Mouse (Mus musculus): Measurements from ENCODE around the gene Slc4a5.

The Slc4a5 gene

GRCm38 (mm10) chr6:83231486-83231885, 11.9 kb downstream of the Slc4a5 start:
- no peak for DNase-seq (ENCODE audit: low read depth, low spot score)

DNA sequence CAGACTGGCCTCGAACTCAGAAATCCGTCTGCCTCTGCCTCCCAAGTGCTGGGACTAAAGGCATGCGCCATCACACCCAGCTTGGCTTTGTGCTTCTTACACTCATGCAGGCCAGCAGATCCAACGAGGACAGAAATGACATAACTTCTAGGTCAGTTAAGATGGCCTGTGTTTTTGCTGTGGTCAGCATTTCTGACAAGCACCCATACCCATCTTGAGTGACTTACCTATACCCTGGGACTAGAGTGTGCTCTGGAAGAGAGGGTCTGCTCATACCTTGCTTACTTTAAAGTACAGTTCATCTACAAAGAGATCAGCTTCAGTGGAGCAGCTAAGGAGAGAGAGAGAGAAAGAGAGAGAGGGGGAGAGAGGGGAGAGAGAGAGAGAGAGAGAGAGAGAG, 13.7 kb downstream of the Slc4a5 start:
- DNase-seq (ENCODE audit: low read depth, low spot score) = no peak

DNA sequence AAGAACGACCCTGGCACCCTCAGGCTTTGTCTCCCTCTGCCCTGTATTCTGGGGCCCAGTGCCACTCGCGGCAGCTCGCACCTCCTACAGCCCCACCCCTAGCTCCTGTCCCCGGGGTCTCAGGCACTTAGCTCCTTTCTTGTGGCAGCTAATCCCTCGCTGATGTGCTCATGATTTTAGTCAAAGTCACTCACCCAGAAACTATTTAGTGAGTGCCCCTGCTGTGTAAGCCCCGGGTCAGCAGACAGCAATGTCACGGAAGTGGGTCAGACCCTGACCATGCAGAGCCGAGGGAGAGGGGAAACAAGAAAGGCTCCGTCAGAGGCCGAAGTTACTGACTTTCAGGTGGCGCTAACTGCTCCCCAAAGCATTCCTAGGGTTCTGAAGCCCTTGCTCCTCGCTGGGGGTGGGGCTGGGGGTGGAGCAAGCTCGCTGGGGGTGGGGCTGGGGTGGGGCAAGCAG, 14.7 kb downstream of the Slc4a5 start:
- DNase-seq (ENCODE audit: low read depth, low spot score) = no peak

- DNase-seq (ENCODE audit: low read depth, low spot score) = no peak
Measured at GRCm38 (mm10) chr6:83237123-83237522, 17.5 kb downstream of the Slc4a5 start.

GRCm38 (mm10) chr6:83244422-83245061, 24.9 kb downstream of the Slc4a5 start:
- no peak for DNase-seq (ENCODE audit: low read depth, low spot score)

- DNase-seq (ENCODE audit: low read depth, low spot score) = no peak
Measured at GRCm38 (mm10) chr6:83245134-83245533, 25.5 kb downstream of the Slc4a5 start.

GRCm38 (mm10) chr6:83245997-83246396, 26.4 kb downstream of the Slc4a5 start:
- DNase-seq (ENCODE audit: low read depth, low spot score) = no peak

DNA sequence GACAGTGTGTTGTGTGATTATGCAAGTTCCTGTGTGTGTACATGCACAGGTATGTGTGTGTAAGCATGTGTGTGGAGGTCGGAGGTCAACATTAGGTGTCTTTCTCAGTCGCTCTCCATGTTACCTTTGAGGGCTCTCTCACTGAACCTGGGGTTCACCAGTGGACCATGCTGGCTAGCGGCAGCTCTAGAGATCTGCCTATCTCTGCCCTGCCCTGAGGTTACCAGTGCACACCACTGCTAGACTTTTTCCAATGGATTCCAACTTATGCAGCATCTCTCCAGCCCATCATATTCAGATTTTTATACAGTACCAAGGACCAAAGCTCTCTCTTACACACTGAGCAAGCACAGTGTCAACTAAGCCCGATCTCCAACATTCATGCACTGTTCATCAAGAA, 27.1 kb downstream of the Slc4a5 start:
- DNase-seq (ENCODE audit: low read depth, low spot score) = no peak

DNA sequence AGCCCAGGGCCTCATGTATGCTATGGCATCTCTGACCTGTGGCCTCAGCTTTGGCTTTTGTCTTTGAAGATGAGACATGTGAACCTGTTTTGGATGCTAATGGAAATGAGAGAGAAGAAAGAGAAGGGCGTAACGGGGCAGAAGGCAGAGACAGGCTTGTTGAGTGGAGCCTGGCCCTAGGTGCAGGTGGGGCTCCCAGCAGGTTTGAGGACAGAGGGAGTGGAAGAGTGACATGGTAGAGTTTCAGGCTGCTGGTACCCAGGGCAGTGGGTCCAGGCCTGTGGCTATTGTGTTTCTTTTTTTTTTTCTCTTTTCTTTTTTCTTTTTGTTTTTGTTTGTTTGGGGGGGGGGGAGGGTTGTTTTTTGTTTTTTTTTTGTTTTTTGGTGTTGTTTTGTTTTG, 27.5 kb downstream of the Slc4a5 start:
- no peak for DNase-seq (ENCODE audit: low read depth, low spot score)

DNA sequence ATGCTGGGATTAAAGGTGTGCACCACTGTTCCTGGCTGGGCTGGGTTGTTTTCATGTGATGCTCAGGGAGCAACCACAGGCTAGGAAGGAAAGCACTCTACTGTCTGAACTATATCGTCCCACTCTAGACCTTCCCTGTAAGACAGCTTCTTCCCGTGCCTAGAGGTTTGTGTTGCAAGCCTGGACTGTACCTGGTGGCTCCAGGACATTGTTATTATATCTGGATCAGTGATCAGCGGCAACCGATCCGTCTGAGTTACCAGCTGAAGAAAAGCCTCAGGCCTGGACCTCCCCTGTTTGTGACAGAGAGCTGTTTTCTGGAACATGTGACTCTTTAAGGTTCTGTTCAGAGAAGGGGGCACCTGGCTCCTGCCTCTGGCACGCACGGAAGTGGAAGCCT, 34.6 kb downstream of the Slc4a5 start:
- no peak for DNase-seq (ENCODE audit: low read depth, low spot score)

DNA sequence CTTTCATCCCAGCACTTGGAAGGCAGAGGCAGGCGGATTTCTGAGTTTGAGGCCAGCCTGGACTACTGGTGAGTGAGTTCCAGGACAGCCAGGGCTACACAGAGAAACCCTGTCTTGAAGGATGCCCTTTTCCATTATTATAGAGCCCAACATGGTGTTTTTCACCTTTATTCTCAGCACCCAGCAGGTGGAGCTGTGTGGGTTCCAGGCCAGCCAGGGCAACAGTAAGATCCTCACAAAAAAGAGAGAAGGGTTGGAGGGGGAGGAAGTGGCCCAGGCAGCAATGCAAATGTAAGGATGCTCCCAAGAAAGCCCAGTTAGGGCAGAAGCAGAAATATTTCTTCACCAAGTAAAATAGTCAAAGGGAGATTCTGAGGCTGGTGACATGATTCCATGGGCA, 44.9 kb downstream of the Slc4a5 start:
- no peak for DNase-seq (ENCODE audit: low read depth, low spot score)

- no peak for DNase-seq (ENCODE audit: low read depth, low spot score)
Measured at GRCm38 (mm10) chr6:83265253-83265652, 45.6 kb downstream of the Slc4a5 start.

- DNase-seq (ENCODE audit: low read depth, low spot score) = no peak
Measured at GRCm38 (mm10) chr6:83265653-83266052, 46.0 kb downstream of the Slc4a5 start.

DNA sequence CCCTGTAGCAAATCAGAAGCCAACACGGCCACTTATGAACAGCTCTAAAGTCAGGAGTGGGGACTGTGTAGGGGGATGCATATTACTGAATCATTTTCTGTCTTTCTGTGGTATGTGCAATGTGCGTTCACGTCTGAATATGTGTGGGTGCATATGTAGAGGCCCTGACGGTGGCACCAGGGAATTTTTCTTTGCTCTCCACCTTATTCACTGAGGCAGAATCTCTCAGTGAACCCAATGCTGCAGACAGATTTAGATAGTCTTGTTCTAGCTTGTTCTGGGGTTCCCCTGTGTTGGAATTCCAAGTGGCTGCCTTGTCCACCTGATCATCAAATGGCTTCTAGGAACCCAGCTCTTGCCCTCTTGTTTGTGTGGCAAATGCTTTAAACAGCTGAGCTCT, 48.0 kb downstream of the Slc4a5 start:
- DNase-seq (ENCODE audit: low read depth, low spot score) = no peak

GRCm38 (mm10) chr6:83268144-83269010, 48.7 kb downstream of the Slc4a5 start:
- DNase-seq (ENCODE audit: low read depth, low spot score) = peak; percentile 69

DNA sequence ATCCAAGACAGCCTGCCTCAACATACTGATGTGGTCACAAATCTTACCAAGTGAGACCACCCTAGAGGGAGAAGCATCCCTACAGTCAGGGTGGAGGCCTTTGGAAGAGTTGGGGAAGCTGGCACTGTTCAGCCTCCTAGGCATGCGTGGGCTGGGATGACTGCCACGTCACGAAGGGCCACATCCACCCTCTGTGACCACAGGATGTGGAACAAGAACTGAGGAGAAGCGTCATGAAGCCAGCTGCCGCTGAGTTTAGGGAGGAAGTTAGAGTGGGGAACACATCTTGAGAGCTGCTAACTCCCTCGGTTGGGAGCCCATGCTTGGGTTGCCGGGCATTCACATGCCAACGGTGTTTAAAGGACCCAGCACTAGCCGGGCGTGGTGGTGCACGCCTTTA, 54.1 kb downstream of the Slc4a5 start:
- DNase-seq (ENCODE audit: low read depth, low spot score) = no peak

- no peak for DNase-seq (ENCODE audit: low read depth, low spot score)
Measured at GRCm38 (mm10) chr6:83277151-83277550, 57.5 kb downstream of the Slc4a5 start.

GRCm38 (mm10) chr6:83278881-83279280, 59.3 kb downstream of the Slc4a5 start:
- DNase-seq (ENCODE audit: low read depth, low spot score) = no peak

DNA sequence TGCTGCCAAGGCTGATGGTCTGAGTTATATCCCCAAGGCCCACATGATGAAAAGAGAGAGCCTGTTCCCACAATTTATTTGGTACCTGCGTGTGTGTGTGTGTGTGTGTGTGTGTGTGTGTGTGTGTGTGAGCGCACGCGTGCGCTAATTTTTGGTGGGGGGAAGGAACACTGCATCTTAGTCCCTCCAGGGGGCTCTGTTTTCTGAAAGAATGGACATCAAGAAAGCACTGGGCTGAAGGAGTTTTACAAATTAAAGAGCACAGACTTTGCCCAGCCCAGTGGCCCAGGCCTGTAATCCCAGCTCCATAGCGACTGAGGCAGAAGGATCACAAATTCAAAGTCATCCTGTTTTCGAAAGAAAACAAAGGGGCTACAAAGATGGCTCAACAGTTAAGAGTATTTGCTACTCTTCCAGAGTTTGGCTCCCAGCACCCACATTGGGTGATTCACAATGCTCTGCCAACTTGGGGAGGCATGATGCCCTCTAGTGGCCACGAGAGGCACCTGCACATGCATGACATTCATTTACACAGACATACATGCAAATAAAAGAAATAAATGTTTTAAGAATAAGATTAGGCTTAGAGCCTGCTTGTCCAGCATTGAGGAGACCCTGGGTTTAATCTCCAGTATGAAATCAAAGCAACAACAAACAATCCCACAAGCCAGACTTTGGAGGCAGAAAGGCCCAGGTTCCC, 60.8 kb downstream of the Slc4a5 start:
- no peak for DNase-seq (ENCODE audit: low read depth, low spot score)

- no peak for DNase-seq (ENCODE audit: low read depth, low spot score)
Measured at GRCm38 (mm10) chr6:83300447-83301229, 81.0 kb downstream of the Slc4a5 start.

DNA sequence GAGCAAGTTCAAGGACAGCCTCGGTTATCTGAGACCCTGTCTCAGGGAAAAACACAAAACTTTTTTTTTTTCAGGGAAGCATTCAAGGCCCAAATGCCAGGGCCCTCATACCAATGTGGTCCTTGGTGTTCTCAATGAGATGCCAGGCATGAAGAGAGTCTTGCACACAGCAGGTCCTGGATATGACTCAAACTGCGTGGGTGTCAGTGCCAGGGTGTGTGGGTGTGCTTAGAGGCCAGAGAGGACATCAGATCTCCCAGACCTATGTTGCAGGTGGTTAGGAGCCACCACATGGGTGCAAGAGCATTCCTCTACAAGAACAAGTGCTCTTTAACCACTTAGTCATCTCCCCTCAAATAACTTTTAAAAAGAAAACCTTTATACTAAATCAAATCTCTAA, 81.7 kb downstream of the Slc4a5 start:
- no peak for DNase-seq (ENCODE audit: low read depth, low spot score)

GRCm38 (mm10) chr6:83302264-83302663, 82.6 kb downstream of the Slc4a5 start:
- no peak for DNase-seq (ENCODE audit: low read depth, low spot score)
